In the genomic region with DNA sequence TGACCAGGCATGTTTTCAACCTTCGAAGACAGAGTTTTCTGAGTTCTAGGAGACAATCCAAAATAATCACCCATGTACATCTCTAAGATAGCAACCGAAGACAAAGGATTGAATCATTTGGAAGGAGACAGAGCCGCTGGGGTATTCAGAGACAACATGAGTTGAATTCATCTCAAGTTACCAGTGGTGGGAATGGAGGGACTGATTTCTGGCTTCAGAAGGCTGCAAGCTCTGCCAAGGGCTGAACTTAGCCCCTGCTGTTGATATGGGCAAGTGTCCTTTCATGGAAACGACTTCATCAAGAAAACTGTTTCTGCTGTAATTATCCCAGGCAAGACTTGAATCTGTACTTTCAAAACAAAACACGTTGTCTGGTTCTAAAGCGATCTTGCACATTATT, we compare ENCODE assay signal across 16 mouse cellular contexts.
DNase-seq lines count a peak whose midpoint lies in the region; TF ChIP-seq lines count a peak whose summit lies in the region.
"Had no signal": no experiment of that assay in that cellular context is flagged by ENCODE, and none has a peak within 500 bp of the region (broad histone marks: within the 10 kb centered on the region; RNA-seq: fewer than 3 reads in every experiment).

No protein-coding gene starts in this region.

- WGBS in heart, embryonic 10.5 days = 77% methylated on average over 6 of the region's 6 CpGs

- no peaks in the 10 kb centered on the region for H3K4me1 ChIP-seq in heart, embryonic 10.5 days

- no peak overlapping the region for H3K4me3 ChIP-seq in heart, embryonic 10.5 days
- no peak overlapping the region for H3K4me3 ChIP-seq in layer of hippocampus, adult 2 months
- H3K4me3 ChIP-seq: forebrain, embryonic 10.5 days; myocyte had no signal

- no peaks in the 10 kb centered on the region for H3K27me3 ChIP-seq in heart, embryonic 10.5 days (ENCODE audit: insufficient read depth, poor library complexity, severe bottlenecking)

- H3K36me3 ChIP-seq in heart, embryonic 10.5 days = no peaks in the 10 kb centered on the region
- H3K36me3 ChIP-seq: forebrain, embryonic 10.5 days had no signal

- H3K9me3 ChIP-seq in heart, embryonic 10.5 days = no peaks in the 10 kb centered on the region
- H3K9me3 ChIP-seq: forebrain, embryonic 10.5 days had no signal

- peak; percentile 30 to 47 for DNase-seq in cerebellum, postnatal 14 days
- no peak for DNase-seq in cerebellum, adult 11-12 months
- DNase-seq in heart, embryonic 10.5 days (ENCODE audit: low spot score) = peak; percentile 66
- DNase-seq in heart, postnatal 36 days = no peak
- DNase-seq in layer of hippocampus, adult 2 months (ENCODE audit: low spot score in 2 of 2) = no peak
- no peak for DNase-seq in layer of hippocampus, adult 9-11 months
- DNase-seq in brain, adult 2 months (ENCODE audit: low read depth, low spot score) = peak; percentile 11
- no peak for DNase-seq in spleen, adult 12 weeks (ENCODE audit: low spot score)
- DNase-seq: cerebellum, postnatal 36 days; kidney, adult 2 months; kidney, postnatal 14 days; lung, adult 18-20 months; lung, postnatal 4 days; thymus, postnatal 4 days had no signal

- no peak for TF ChIP-seq CTCF in layer of hippocampus, adult 2 months (conservative IDR thresholded peaks at IDR 0.05)

- no peak overlapping the region for H3K27ac ChIP-seq in heart, embryonic 10.5 days
- H3K27ac ChIP-seq in layer of hippocampus, adult 2 months = 0 out of 2 replicates have a peak overlapping the region, but pooled peaks have one; percentile 28
- H3K27ac ChIP-seq: forebrain, embryonic 10.5 days had no signal

- intact Hi-C loops in heart, postnatal 36 days (cut with DNase I) = no loop called here

Comparison
In these comparisons a context has a peak if more than half of its experiments do, and no peak if none do; other contexts are left out.
1. DNase-seq: peak in cerebellum, postnatal 14 days (2 of 2), heart, embryonic 10.5 days (single experiment) and brain, adult 2 months (single experiment); none in cerebellum, adult 11-12 months (single experiment), heart, postnatal 36 days (0 of 2), layer of hippocampus, adult 2 months (0 of 2), layer of hippocampus, adult 9-11 months (single experiment) and spleen, adult 12 weeks (single experiment).